Mouse (Mus musculus) kidney, embryonic 16.5 days (tissue): ENCODE data around the gene Tnfsf15. TPM values are rescaled to one million over a fixed set of nuclear protein-coding genes. Genes with fewer than 3 reads are reported as not detected.

Experiments used
- polyA plus RNA-seq: library from polyadenylated mRNA; unstranded; fragments of >200 nt; fragmentation: Nextera tagmentation; extraction: Ambion mirVana; gene quantifications from 2 replicates; pipeline ENCODE4 v1.2.1, GENCODE M21; 2015

Gene Tnfsf15
- polyA plus RNA-seq, 1 experiment from 2014 or later: 1.3 TPM

Other genes starting within 250 kb of the Tnfsf15 start
- gene Whrn, start 249.1 kb downstream of the Tnfsf15 start, polyA plus RNA-seq: 4.8 and 5.6 TPM in 2 replicates
- 305 and 320 TPM in 2 replicates for gene Atp6v1g1, start 200.3 kb downstream of the Tnfsf15 start, polyA plus RNA-seq
- 6.6 TPM in 2 replicates for gene Tmem268, start 186.3 kb downstream of the Tnfsf15 start, polyA plus RNA-seq
- not detected in 2 replicates for gene Gm11213, start 139.9 kb downstream of the Tnfsf15 start, polyA plus RNA-seq
- gene Tex48, start 122.7 kb downstream of the Tnfsf15 start, polyA plus RNA-seq: not detected in 2 replicates
- gene Gm11214, start 81.7 kb downstream of the Tnfsf15 start, polyA plus RNA-seq: not detected in 2 replicates
- gene Tnfsf8, start 116.2 kb upstream of the Tnfsf15 start, polyA plus RNA-seq: 0.07 TPM in 1 of 2 replicates, not detected in the other